Mouse (Mus musculus) cerebellum, postnatal 25 days (tissue): ENCODE measurements around the gene Nat8f6.
"Not testable (repeated sequence)": the region's sequence is repeated elsewhere in the genome, so short reads cannot be mapped to it uniquely, and the experiment has no call there.

Experiments
- DNase-seq, 2 experiments: peaks; one replicate each; pipeline ENCODE4 v3.0.0; 2021; ENCODE audit warnings: mixed read lengths in 2 of 2

Gene Nat8f6

GRCm38 (mm10) chr6:85835104-85835503, 14.3 kb upstream of the Nat8f6 start:
- not testable (repeated sequence) for DNase-seq

- peak in 1 of 2 experiments; percentile 35 for DNase-seq
Observed at GRCm38 (mm10) chr6:85834504-85835100, 13.8 kb upstream of the Nat8f6 start.

GRCm38 (mm10) chr6:85831796-85832321, 11.1 kb upstream of the Nat8f6 start, which contains the start of gene Nat8:
Nat8 (minus strand) TSS chr6:85832082.
- DNase-seq, result no peak

- no peak for DNase-seq
Observed at GRCm38 (mm10) chr6:85829462-85829861, 8.7 kb upstream of the Nat8f6 start.

- DNase-seq, result no peak
Observed at GRCm38 (mm10) chr6:85825886-85826285, 5.1 kb upstream of the Nat8f6 start.

- no peak for DNase-seq
Observed at GRCm38 (mm10) chr6:85823382-85824090, 2.8 kb upstream of the Nat8f6 start.

GRCm38 (mm10) chr6:85822286-85822685, 1.5 kb upstream of the Nat8f6 start:
- DNase-seq, result no peak

GRCm38 (mm10) chr6:85818338-85818737, 2.4 kb downstream of the Nat8f6 start:
- DNase-seq, result no peak

- DNase-seq, result no peak
Observed at GRCm38 (mm10) chr6:85813339-85813738, 7.4 kb downstream of the Nat8f6 start.

GRCm38 (mm10) chr6:85810942-85811537, 9.7 kb downstream of the Nat8f6 start:
- not testable (repeated sequence) for DNase-seq

- not testable (repeated sequence) for DNase-seq
Observed at GRCm38 (mm10) chr6:85810514-85810913, 10.2 kb downstream of the Nat8f6 start.

- DNase-seq, result not testable (repeated sequence)
Observed at GRCm38 (mm10) chr6:85809784-85810183, 11.0 kb downstream of the Nat8f6 start.

GRCm38 (mm10) chr6:85803180-85803579, 17.6 kb downstream of the Nat8f6 start:
- DNase-seq, result not testable (repeated sequence)

- DNase-seq, result peak; percentile 28 to 44
Observed at GRCm38 (mm10) chr6:85765532-85765931, 55.2 kb downstream of the Nat8f6 start, which contains the start of gene Nat8f3. Nat8f3 (minus strand) TSS chr6:85765754.

- DNase-seq, result peak in 1 of 2 experiments; percentile 19
Observed at GRCm38 (mm10) chr6:85763127-85764070, 57.4 kb downstream of the Nat8f6 start.

GRCm38 (mm10) chr6:85762678-85763077, 58.1 kb downstream of the Nat8f6 start:
- not testable (repeated sequence) for DNase-seq
